In the genomic region with DNA sequence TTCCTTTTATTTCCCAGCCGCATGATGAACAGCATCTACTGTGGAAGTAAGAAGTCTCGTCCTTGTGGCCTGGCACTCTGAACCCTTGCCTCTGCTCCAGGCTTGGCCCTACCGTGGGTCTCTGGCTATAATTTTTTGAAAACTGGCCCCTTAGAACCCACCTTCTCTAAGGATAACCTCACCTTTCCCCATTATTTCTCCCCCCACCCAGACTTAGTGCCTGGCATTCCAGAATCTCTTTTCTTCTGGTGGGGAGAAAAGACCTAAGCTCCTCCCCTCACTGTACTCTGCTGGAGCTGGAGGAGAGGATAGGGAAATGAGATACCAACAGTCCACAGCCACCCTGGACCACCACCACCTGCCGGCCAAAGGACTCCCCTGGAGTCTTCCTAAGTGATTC, we compare ENCODE assay signal across 8 mouse cellular contexts. TPM values are rescaled to one million over a fixed set of nuclear protein-coding genes. Genes with fewer than 3 reads are reported as not detected.
A peak's percentile ranks its signal among the peaks of the same experiment; 100 is the strongest.
DNase-seq lines count a peak whose midpoint lies in the region; ATAC-seq and TF ChIP-seq lines count a peak whose summit lies in the region.

No protein-coding gene starts in this region.

- peak overlapping the region; percentile 54 for H3K4me2 ChIP-seq in heart, postnatal 0 days (ENCODE audit: low read depth, low read length)
- peak overlapping the region; percentile 66 for H3K4me2 ChIP-seq in forebrain, embryonic 16.5 days (ENCODE audit: low read length)

- DNase-seq in heart, postnatal 0 days (ENCODE audit: low spot score): no peak
- DNase-seq in heart, postnatal 14 days: no peak
- peak; percentile 27 for DNase-seq in MN1 (ENCODE audit: low spot score)
- DNase-seq in midbrain, embryonic 10.5 days (ENCODE audit: low spot score): no peak
- no peak for DNase-seq in spleen, adult 12 weeks (ENCODE audit: low spot score)
- DNase-seq in layer of hippocampus, adult 9-11 months: no peak
- no peak for DNase-seq in spleen, postnatal 10 days (ENCODE audit: low spot score in 2 of 2)

- no peak for TF ChIP-seq CTCF in heart, postnatal 0 days (IDR thresholded peaks at IDR 0.05; ENCODE audit: low read depth)

- no peaks in the 10 kb centered on the region for H3K27me3 ChIP-seq in heart, postnatal 0 days (ENCODE audit: control insufficient read depth, insufficient read depth, low read length)
- peaks cover 10% of the 10 kb centered on the region; the same call in 1 of the 2 replicates for H3K27me3 ChIP-seq in forebrain, embryonic 16.5 days (replicated peaks; ENCODE audit: control insufficient read depth, insufficient read depth, low read length)
- H3K27me3 ChIP-seq in midbrain, embryonic 10.5 days (ENCODE audit: low read depth, poor library complexity, severe bottlenecking): peaks cover 40% of the 10 kb centered on the region

- ATAC-seq in heart, postnatal 0 days (ENCODE audit: insufficient read depth, low read depth): no peak
- ATAC-seq in forebrain, embryonic 16.5 days: 0 out of 2 replicates have a peak, but pooled peaks have one; percentile 10

- H3K27ac ChIP-seq in heart, postnatal 0 days (ENCODE audit: low read depth): peak overlapping the region; percentile 11
- no peak overlapping the region for H3K27ac ChIP-seq in forebrain, embryonic 16.5 days (ENCODE audit: low read length)
- H3K27ac ChIP-seq in midbrain, embryonic 10.5 days (replicated peaks): peak overlapping the region; percentile 71; the same call in 1 of the 2 replicates

- intact Hi-C loops in heart, postnatal 14 days (cut with DNase I): loop anchor here (5.0 kb wide), 1 partner anchor 87 kb away; no protein-coding TSS in a partner anchor

- peak overlapping the region; percentile 5 for H3K9ac ChIP-seq in heart, postnatal 0 days (replicated peaks; ENCODE audit: low read depth, low read length)
- H3K9ac ChIP-seq in forebrain, embryonic 16.5 days (replicated peaks; ENCODE audit: low read depth, low read length): peak overlapping the region; percentile 59

- WGBS in heart, postnatal 0 days: 22% methylated on average over 4 of the region's 4 CpGs
- WGBS in forebrain, embryonic 16.5 days: 19% methylated on average over 4 of the region's 4 CpGs
- WGBS in midbrain, embryonic 10.5 days: 10% methylated on average over 4 of the region's 4 CpGs

- no peaks in the 10 kb centered on the region for H3K9me3 ChIP-seq in heart, postnatal 0 days (replicated peaks; ENCODE audit: control insufficient read depth, low read length)
- no peaks in the 10 kb centered on the region for H3K9me3 ChIP-seq in forebrain, embryonic 16.5 days (ENCODE audit: control insufficient read depth, low read length)
- H3K9me3 ChIP-seq in midbrain, embryonic 10.5 days (replicated peaks): no peaks in the 10 kb centered on the region

- H3K4me3 ChIP-seq in heart, postnatal 0 days (ENCODE audit: low read depth, low read length): peak overlapping the region; percentile 43
- peak overlapping the region; percentile 52 for H3K4me3 ChIP-seq in forebrain, embryonic 16.5 days (replicated peaks; ENCODE audit: low read length)
- peak overlapping the region; percentile 62 for H3K4me3 ChIP-seq in midbrain, embryonic 10.5 days

- H3K4me1 ChIP-seq in heart, postnatal 0 days (ENCODE audit: control insufficient read depth, insufficient read depth): peaks cover 29% of the 10 kb centered on the region
- H3K4me1 ChIP-seq in forebrain, embryonic 16.5 days (replicated peaks; ENCODE audit: control insufficient read depth, insufficient read depth, low read length): peaks cover 23% of the 10 kb centered on the region
- peaks cover 34% of the 10 kb centered on the region for H3K4me1 ChIP-seq in midbrain, embryonic 10.5 days

- TF ChIP-seq EP300 in heart, postnatal 0 days (IDR thresholded peaks at IDR 0.05; ENCODE audit: low read depth): no peak

- H3K36me3 ChIP-seq in heart, postnatal 0 days (replicated peaks; ENCODE audit: control insufficient read depth, insufficient read depth, low read length): peaks cover 13% of the 10 kb centered on the region
- no peaks in the 10 kb centered on the region for H3K36me3 ChIP-seq in forebrain, embryonic 16.5 days (ENCODE audit: control insufficient read depth, insufficient read depth)
- H3K36me3 ChIP-seq in midbrain, embryonic 10.5 days: peaks cover 1% of the 10 kb centered on the region; the same call in 1 of the 2 replicates

RNA-seq across cellular contexts. Expression of a gene that starts 0.7 kb away (rescaled TPM):
- total RNA-seq in heart, postnatal 0 days (2014; rRNA removed; ENCODE audit: low replicate concordance): 147 and 156 TPM in 2 replicates
- polyA plus RNA-seq in heart, postnatal 0 days (2015; fragmentation: Nextera tagmentation; extraction: Ambion mirVana): 129 and 130 TPM in 2 replicates
- total RNA-seq in heart, postnatal 14 days (2021): 10 to 100 TPM; 42.1 to 44.0 TPM
- polyA plus RNA-seq in forebrain, embryonic 16.5 days (2015; fragmentation: Nextera tagmentation; extraction: Ambion mirVana): 39.5 and 52.0 TPM in 2 replicates
- 43.8 and 49.2 TPM in 2 replicates for polyA plus RNA-seq in midbrain, embryonic 10.5 days (2016; fragmentation: Nextera tagmentation; extraction: Ambion mirVana)

RNA-seq across cellular contexts. Expression of a gene that starts 10.6 kb away (rescaled TPM):
- 7.1 and 9.4 TPM in 2 replicates for total RNA-seq in heart, postnatal 0 days (2014; rRNA removed; ENCODE audit: low replicate concordance)
- 12.4 and 12.8 TPM in 2 replicates for polyA plus RNA-seq in heart, postnatal 0 days (2015; fragmentation: Nextera tagmentation; extraction: Ambion mirVana)
- 10 to 100 TPM; 18.9 to 21.7 TPM for total RNA-seq in heart, postnatal 14 days (2021)
- polyA plus RNA-seq in forebrain, embryonic 16.5 days (2015; fragmentation: Nextera tagmentation; extraction: Ambion mirVana): 2.9 and 4.9 TPM in 2 replicates
- 0.16 and 0.24 TPM in 2 replicates for polyA plus RNA-seq in midbrain, embryonic 10.5 days (2016; fragmentation: Nextera tagmentation; extraction: Ambion mirVana)

RNA-seq across cellular contexts. Expression of a gene that starts 25.2 kb away (rescaled TPM):
- total RNA-seq in heart, postnatal 0 days (2014; rRNA removed; ENCODE audit: low replicate concordance): 74.5 and 94.2 TPM in 2 replicates
- 86.3 and 104 TPM in 2 replicates for polyA plus RNA-seq in heart, postnatal 0 days (2015; fragmentation: Nextera tagmentation; extraction: Ambion mirVana)
- total RNA-seq in heart, postnatal 14 days (2021): 100 to 1,000 TPM; 196 to 205 TPM
- polyA plus RNA-seq in forebrain, embryonic 16.5 days (2015; fragmentation: Nextera tagmentation; extraction: Ambion mirVana): 17.7 and 20.9 TPM in 2 replicates
- polyA plus RNA-seq in midbrain, embryonic 10.5 days (2016; fragmentation: Nextera tagmentation; extraction: Ambion mirVana): 40.2 and 45.4 TPM in 2 replicates

RNA-seq across cellular contexts. Expression of a gene that starts 27.1 kb away (rescaled TPM):
- total RNA-seq in heart, postnatal 0 days (2014; rRNA removed; ENCODE audit: low replicate concordance): 0.08 and 0.19 TPM in 2 replicates
- polyA plus RNA-seq in heart, postnatal 0 days (2015; fragmentation: Nextera tagmentation; extraction: Ambion mirVana): 0.10 and 0.11 TPM in 2 replicates
- under 1 TPM; 0.10 to 0.22 TPM for total RNA-seq in heart, postnatal 14 days (2021)
- polyA plus RNA-seq in forebrain, embryonic 16.5 days (2015; fragmentation: Nextera tagmentation; extraction: Ambion mirVana): 0.89 and 1.0 TPM in 2 replicates
- polyA plus RNA-seq in midbrain, embryonic 10.5 days (2016; fragmentation: Nextera tagmentation; extraction: Ambion mirVana): 0.75 and 0.89 TPM in 2 replicates
